Mouse (Mus musculus) forebrain, embryonic 11.5 days (tissue): Measurements from ENCODE around the gene Slc27a1. TPM values are rescaled to one million over a fixed set of nuclear protein-coding genes. Genes with fewer than 3 reads are reported as not detected.
"Not testable (repeated sequence)": the region's sequence is repeated elsewhere in the genome, so short reads cannot be mapped to it uniquely, and the experiment has no call there.

ENCODE experiments used
- ATAC-seq: fragments of 200-750 bp; cut with Nextera tagmentation; replicated peaks from 2 replicates; pipeline ENCODE4 v1.8.0; 2017; ENCODE audit warnings: moderate TSS enrichment; ENCODE audit not compliant: low FRiP score
- DNase-seq: peaks from one replicate; pipeline ENCODE4 v3.0.0-alpha.2; 2017; ENCODE audit warnings: low spot score
- H3K27ac ChIP-seq: fragments of 300-500 bp; sonication (generic); 2 replicates; pipeline ENCODE4 v1.5.1; 2014; ENCODE audit warnings: low read depth, low read length
- H3K27me3 ChIP-seq: fragments of 300-500 bp; sonication (generic); 2 replicates; pipeline ENCODE4 v1.6.1; 2014; ENCODE audit warnings: mild to moderate bottlenecking, low read length, mixed read lengths; ENCODE audit not compliant: control insufficient read depth, insufficient read depth
- H3K36me3 ChIP-seq: fragments of 300-500 bp; sonication (generic); 2 replicates; pipeline ENCODE4 v1.6.1; 2014; ENCODE audit warnings: mild to moderate bottlenecking, low read length, moderate library complexity, mixed read lengths; ENCODE audit not compliant: control insufficient read depth, insufficient read depth
- H3K4me1 ChIP-seq: fragments of 300-500 bp; sonication (generic); replicated peaks from 2 replicates; pipeline ENCODE4 v1.6.1; 2014; ENCODE audit warnings: low read length, mixed read lengths; ENCODE audit not compliant: control insufficient read depth, insufficient read depth
- H3K4me2 ChIP-seq: fragments of 300-500 bp; sonication (generic); 2 replicates; pipeline ENCODE4 v1.6.1; 2014; ENCODE audit warnings: low read depth, mild to moderate bottlenecking, low read length, moderate library complexity, mixed read lengths; ENCODE audit not compliant: severe bottlenecking
- H3K4me3 ChIP-seq: fragments of 300-500 bp; sonication (generic); 2 replicates; pipeline ENCODE4 v1.5.1; 2014; ENCODE audit warnings: low read depth, low read length
- H3K9ac ChIP-seq: fragments of 300-500 bp; sonication (generic); 2 replicates; pipeline ENCODE4 v1.6.1; 2014; ENCODE audit warnings: low read length
- H3K9me3 ChIP-seq: fragments of 300-500 bp; sonication (generic); 2 replicates; pipeline ENCODE4 v1.6.1; 2016; ENCODE audit warnings: low read length, mixed read lengths; ENCODE audit not compliant: control insufficient read depth
- WGBS: fragments of 180-500 bp; shearing (Covaris S2); extraction: QIAGEN DNeasy Blood & Tissue Kit; methylation state at CpG from one replicate; pipeline ENCODE4 v1.1.7; 2014; 5-methylcytosine and 5-hydroxymethylcytosine counted together
- polyA plus RNA-seq: library from polyadenylated mRNA; unstranded; fragments of >200 nt; fragmentation: Nextera tagmentation; extraction: Ambion mirVana; gene quantifications from 2 replicates; pipeline ENCODE4 v1.2.1, GENCODE M21; 2014

Gene Slc27a1
- polyA plus RNA-seq, 1 experiment from 2014 or later = 18.4 TPM

- H3K4me2 ChIP-seq, H3K4me1 ChIP-seq, H3K4me3 ChIP-seq, DNase-seq, H3K27me3 ChIP-seq, ATAC-seq, H3K9ac ChIP-seq, H3K36me3 ChIP-seq, H3K9me3 ChIP-seq, H3K27ac ChIP-seq: not testable (repeated sequence)
- 73% methylated on average over 5 of the region's 12 CpGs for WGBS
Observed at GRCm38 (mm10) chr8:71530735-71531467, 37.8 kb upstream of the Slc27a1 start.

GRCm38 (mm10) chr8:71534263-71534810, 34.3 kb upstream of the Slc27a1 start:
- Histone ChIP-seq H3K36me3 (no peaks in the 10 kb centered on the region), H3K9me3 (no peaks in the 10 kb centered on the region), H3K4me3 (no peak overlapping the region), H3K9ac (no peak overlapping the region), H3K27ac (no peak overlapping the region), H3K4me1 (no peaks in the 10 kb centered on the region), H3K27me3 (peaks cover 3% of the 10 kb centered on the region; the same call in 1 of the 2 replicates), H3K4me2 (no peak overlapping the region)
- ATAC-seq = no peak
- DNase-seq = no peak
- WGBS = 44% methylated on average over 3 of the region's 3 CpGs

- H3K9me3 ChIP-seq = no peaks in the 10 kb centered on the region
- H3K27ac ChIP-seq = no peak overlapping the region
- H3K27me3 ChIP-seq = peaks cover 3% of the 10 kb centered on the region; the same call in 1 of the 2 replicates
- WGBS = 70% methylated on average over 5 of the region's 5 CpGs
- H3K4me3 ChIP-seq = no peak overlapping the region
- DNase-seq (no peak), ATAC-seq (no peak)
- no peaks in the 10 kb centered on the region for H3K36me3 ChIP-seq
- H3K4me2 ChIP-seq = no peak overlapping the region
- no peak overlapping the region for H3K9ac ChIP-seq
- H3K4me1 ChIP-seq = no peaks in the 10 kb centered on the region
Observed at GRCm38 (mm10) chr8:71535663-71536062, 33.0 kb upstream of the Slc27a1 start.

- H3K4me2 ChIP-seq = peak within 1 kb of the TSS; percentile 44
- H3K4me3 ChIP-seq = peak within 1 kb of the TSS; percentile 24
- no peak within 1 kb of the TSS for H3K27ac ChIP-seq
- H3K9me3 ChIP-seq = no peaks in the 10 kb centered on the region
- DNase-seq (peak; percentile 82), ATAC-seq (0 out of 2 replicates have a peak, but pooled peaks have one; percentile 39)
- WGBS = 3% methylated on average over 37 of the region's 37 CpGs
- peaks cover 3% of the 10 kb centered on the region; the same call in 1 of the 2 replicates for H3K27me3 ChIP-seq
- no peaks in the 10 kb centered on the region for H3K4me1 ChIP-seq
- H3K36me3 ChIP-seq = no peaks in the 10 kb centered on the region
- H3K9ac ChIP-seq = no peak within 1 kb of the TSS
Observed at GRCm38 (mm10) chr8:71537028-71537867, 31.4 kb upstream of the Slc27a1 start, which contains the start of gene Bst2. Gene Bst2 (minus strand): TSS chr8:71537456.

- DNase-seq (peak; percentile 96), ATAC-seq (peak; percentile 95)
- H3K9me3 ChIP-seq = no peaks in the 10 kb centered on the region
- WGBS = under 1% methylated on average over 53 of the region's 55 CpGs
- peak within 1 kb of the TSS; percentile 89 for H3K4me2 ChIP-seq
- H3K36me3 ChIP-seq = peaks cover 2% of the 10 kb centered on the region; the same call in 1 of the 2 replicates
- no peaks in the 10 kb centered on the region for H3K27me3 ChIP-seq
- H3K27ac ChIP-seq = no peak within 1 kb of the TSS
- peak within 1 kb of the TSS; percentile 80 for H3K4me3 ChIP-seq
- H3K4me1 ChIP-seq = peaks cover 2% of the 10 kb centered on the region; the same call in 1 of the 2 replicates
- peak within 1 kb of the TSS; percentile 77 for H3K9ac ChIP-seq
Observed at GRCm38 (mm10) chr8:71542632-71543343, 25.9 kb upstream of the Slc27a1 start, which contains the start of gene Mvb12a. Gene Mvb12a (plus strand): TSS chr8:71542922.

- Histone ChIP-seq H3K27ac (no peak overlapping the region), H3K27me3 (no peaks in the 10 kb centered on the region), H3K9ac (peak overlapping the region; percentile 77; the same call in 1 of the 2 replicates), H3K4me1 (peaks cover 2% of the 10 kb centered on the region; the same call in 1 of the 2 replicates), H3K4me3 (peak overlapping the region; percentile 80; the same call in 1 of the 2 replicates), H3K36me3 (peaks cover 2% of the 10 kb centered on the region; the same call in 1 of the 2 replicates), H3K4me2 (peak overlapping the region; percentile 89), H3K9me3 (no peaks in the 10 kb centered on the region)
- WGBS = 84% methylated on average over 9 of the region's 9 CpGs
- DNase-seq (no peak), ATAC-seq (no peak)
Observed at GRCm38 (mm10) chr8:71543755-71544154, 24.9 kb upstream of the Slc27a1 start.

GRCm38 (mm10) chr8:71545053-71545452, 23.6 kb upstream of the Slc27a1 start:
- Histone ChIP-seq H3K27me3 (no peaks in the 10 kb centered on the region), H3K9ac (no peak overlapping the region), H3K4me3 (no peak overlapping the region), H3K27ac (no peak overlapping the region), H3K36me3 (peaks cover 2% of the 10 kb centered on the region; the same call in 1 of the 2 replicates), H3K4me2 (no peak overlapping the region), H3K4me1 (peaks cover 2% of the 10 kb centered on the region; the same call in 1 of the 2 replicates), H3K9me3 (no peaks in the 10 kb centered on the region)
- 93% methylated on average over 11 of the region's 11 CpGs for WGBS
- ATAC-seq (no peak), DNase-seq (no peak)

GRCm38 (mm10) chr8:71547590-71547989, 21.1 kb upstream of the Slc27a1 start:
- peaks cover 2% of the 10 kb centered on the region; the same call in 1 of the 2 replicates for H3K36me3 ChIP-seq
- H3K9me3 ChIP-seq = no peaks in the 10 kb centered on the region
- DNase-seq (no peak), ATAC-seq (no peak)
- no peaks in the 10 kb centered on the region for H3K27me3 ChIP-seq
- no peak overlapping the region for H3K27ac ChIP-seq
- H3K4me2 ChIP-seq = no peak overlapping the region
- H3K4me1 ChIP-seq = peaks cover 2% of the 10 kb centered on the region; the same call in 1 of the 2 replicates
- WGBS = 93% methylated on average over 7 of the region's 7 CpGs
- no peak overlapping the region for H3K9ac ChIP-seq
- H3K4me3 ChIP-seq = no peak overlapping the region
